Mouse (Mus musculus) kidney, adult 2 months (tissue): ENCODE results near the gene Dusp1. TPM values are rescaled to one million over a fixed set of nuclear protein-coding genes. Genes with fewer than 3 reads are reported as not detected.

Experiments
- DNase-seq: peaks from one replicate; pipeline ENCODE4 v3.0.0; 2021
- H3K27ac ChIP-seq: fragments of 200-500 bp; 2 replicates; pipeline ENCODE4 v1.5.1; 2012; ENCODE audit warnings: low read depth, low read length, control low read depth, inconsistent platforms; ENCODE audit not compliant: insufficient read depth
- H3K27me3 ChIP-seq: fragments of 200-500 bp; replicated peaks from 2 replicates; pipeline ENCODE4 v1.6.1; 2012; ENCODE audit warnings: mild to moderate bottlenecking, moderate library complexity, low read length, inconsistent platforms; ENCODE audit not compliant: control insufficient read depth, insufficient read depth
- H3K36me3 ChIP-seq: fragments of 200-500 bp; 2 replicates; pipeline ENCODE4 v1.6.1; 2012; ENCODE audit warnings: mild to moderate bottlenecking, moderate library complexity, low read length, inconsistent platforms; ENCODE audit not compliant: control insufficient read depth, insufficient read depth
- H3K4me1 ChIP-seq: fragments of 200-500 bp; 2 replicates; pipeline ENCODE4 v1.6.1; 2011; ENCODE audit warnings: low read length; ENCODE audit not compliant: control insufficient read depth, insufficient read depth
- H3K4me3 ChIP-seq: fragments of 200-500 bp; 2 replicates; pipeline ENCODE4 v1.5.1; 2011; ENCODE audit warnings: mild to moderate bottlenecking, low read depth, low read length, control low read depth; ENCODE audit not compliant: insufficient read depth
- CTCF ChIP-seq: fragments of 200-500 bp; conservative IDR thresholded peaks from 2 replicates; pipeline ENCODE4 v1.5.1; 2011; ENCODE audit warnings: low read depth, mild to moderate bottlenecking, control low read depth, low read length, moderate library complexity, mixed read lengths; ENCODE audit not compliant: insufficient read depth, insufficient read length
- POLR2A ChIP-seq: fragments of 200-500 bp; IDR thresholded peaks from one replicate; pipeline ENCODE4 v1.6.1; 2011; ENCODE audit warnings: low read depth, low read length, control low read depth
- WGBS: fragments of 180-500 bp; shearing (Covaris S2); methylation state at CpG from one replicate; pipeline ENCODE4 v1.1.7; 2018; 5-methylcytosine and 5-hydroxymethylcytosine counted together
- polyA plus RNA-seq: library from polyadenylated mRNA; depleted of rRNA; stranded (reverse); fragments of >200 nt; gene quantifications from 2 replicates; pipeline ENCODE4 v1.2.3, GENCODE M21; 2012; rRNA removed

The Dusp1 gene
- polyA plus RNA-seq, 1 experiment, result 52.4 TPM

- TF ChIP-seq POLR2A (peak; percentile 36), CTCF (no peak)
- H3K4me1 ChIP-seq, result peaks cover 11% of the 10 kb centered on the region
- H3K27ac ChIP-seq, result peak overlapping the region; percentile 96
- no peaks in the 10 kb centered on the region for H3K27me3 ChIP-seq
- DNase-seq, result peak; percentile 95
- peak overlapping the region; percentile 35 for H3K4me3 ChIP-seq
- WGBS, result 59% methylated on average over 7 of the region's 7 CpGs
- no peaks in the 10 kb centered on the region for H3K36me3 ChIP-seq
Measured at GRCm38 (mm10) chr17:26464972-26465371, 97.0 kb downstream of the Dusp1 start.

- Histone ChIP-seq H3K4me1 (peaks cover 11% of the 10 kb centered on the region), H3K36me3 (no peaks in the 10 kb centered on the region), H3K27ac (peak overlapping the region; percentile 95), H3K4me3 (peak overlapping the region; percentile 35), H3K27me3 (no peaks in the 10 kb centered on the region)
- 73% methylated on average over 9 of the region's 9 CpGs for WGBS
- DNase-seq, result peak; percentile 31
- no peak for TF ChIP-seq POLR2A
- TF ChIP-seq CTCF, result no peak
Measured at GRCm38 (mm10) chr17:26464481-26464880, 97.4 kb downstream of the Dusp1 start.

- TF ChIP-seq CTCF (no peak), POLR2A (no peak)
- peak overlapping the region; percentile 95 for H3K27ac ChIP-seq
- H3K4me1 ChIP-seq, result peaks cover 11% of the 10 kb centered on the region
- no peaks in the 10 kb centered on the region for H3K27me3 ChIP-seq
- WGBS, result 55% methylated on average over 4 of the region's 4 CpGs
- H3K4me3 ChIP-seq, result peak overlapping the region; percentile 35; the same call in 1 of the 2 replicates
- DNase-seq, result peak; percentile 48
- no peaks in the 10 kb centered on the region for H3K36me3 ChIP-seq
Measured at GRCm38 (mm10) chr17:26463984-26464383, 97.9 kb downstream of the Dusp1 start.

GRCm38 (mm10) chr17:26463432-26463831 lies 98.5 kb downstream of the Dusp1 start:
- Histone ChIP-seq H3K27ac (peak overlapping the region; percentile 95), H3K36me3 (no peaks in the 10 kb centered on the region), H3K4me1 (peaks cover 11% of the 10 kb centered on the region), H3K4me3 (no peak overlapping the region), H3K27me3 (no peaks in the 10 kb centered on the region)
- TF ChIP-seq POLR2A (no peak), CTCF (no peak)
- WGBS, result 93% methylated on average over 5 of the region's 5 CpGs
- DNase-seq, result no peak

GRCm38 (mm10) chr17:26462634-26463170 lies 99.2 kb downstream of the Dusp1 start:
- no peak overlapping the region for H3K4me3 ChIP-seq
- TF ChIP-seq CTCF (peak; percentile 98), POLR2A (no peak)
- peak; percentile 86 for DNase-seq
- H3K36me3 ChIP-seq, result no peaks in the 10 kb centered on the region
- no peak overlapping the region for H3K27ac ChIP-seq
- no peaks in the 10 kb centered on the region for H3K27me3 ChIP-seq
- WGBS, result 11% methylated on average over 12 of the region's 12 CpGs
- peaks cover 12% of the 10 kb centered on the region for H3K4me1 ChIP-seq

GRCm38 (mm10) chr17:26458049-26458448 lies 103.9 kb downstream of the Dusp1 start:
- DNase-seq, result no peak
- 68% methylated on average over 7 of the region's 7 CpGs for WGBS
- Histone ChIP-seq H3K27ac (no peak overlapping the region), H3K27me3 (no peaks in the 10 kb centered on the region), H3K4me1 (peaks cover 8% of the 10 kb centered on the region; the same call in 1 of the 2 replicates), H3K36me3 (no peaks in the 10 kb centered on the region), H3K4me3 (no peak overlapping the region)
- TF ChIP-seq CTCF, result no peak

- Histone ChIP-seq H3K36me3 (no peaks in the 10 kb centered on the region), H3K4me3 (no peak overlapping the region), H3K4me1 (peaks cover 4% of the 10 kb centered on the region; the same call in 1 of the 2 replicates), H3K27me3 (no peaks in the 10 kb centered on the region), H3K27ac (no peak overlapping the region)
- no peak for DNase-seq
- no peak for TF ChIP-seq POLR2A
- no peak for TF ChIP-seq CTCF
Measured at GRCm38 (mm10) chr17:26457506-26457905, 104.4 kb downstream of the Dusp1 start.

Other genes with a start within 250 kb of the Dusp1 start
- gene Neurl1b, start 147.3 kb downstream of the Dusp1 start, polyA plus RNA-seq, result 22.0 and 28.7 TPM in 2 replicates
- gene Ergic1, start 639 bp downstream of the Dusp1 start, polyA plus RNA-seq, result 131 and 141 TPM in 2 replicates
- 399 and 450 TPM in 2 replicates for gene Atp6v0e, start 101.1 kb upstream of the Dusp1 start, polyA plus RNA-seq
- 7.4 and 9.1 TPM in 2 replicates for gene Crebrf, start 153.5 kb upstream of the Dusp1 start, polyA plus RNA-seq
- 18.4 and 21.4 TPM in 2 replicates for gene Bnip1, start 218.9 kb upstream of the Dusp1 start, polyA plus RNA-seq